Mouse (Mus musculus) erythroblast, embryonic 14.5 days (primary cell): ENCODE results near the gene Swap70. TPM values are rescaled to one million over a fixed set of nuclear protein-coding genes. Genes with fewer than 3 reads are reported as not detected.

Experiments used
- H3K27me3 ChIP-seq: 2 replicates; pipeline ENCODE4 v1.6.1; 2012; ENCODE audit warnings: inconsistent platforms; ENCODE audit not compliant: control insufficient read depth
- H3K36me3 ChIP-seq: 2 replicates; pipeline ENCODE4 v1.6.1; 2012; ENCODE audit warnings: mild to moderate bottlenecking, inconsistent platforms; ENCODE audit not compliant: control insufficient read depth
- H3K4me1 ChIP-seq: 2 replicates; pipeline ENCODE4 v1.6.1; 2012; ENCODE audit warnings: inconsistent platforms; ENCODE audit not compliant: control insufficient read depth
- H3K4me3 ChIP-seq: replicated peaks from 2 replicates; pipeline ENCODE3; 2012; ENCODE audit warnings: moderate library complexity, mild to moderate bottlenecking, inconsistent platforms
- H3K9me3 ChIP-seq: 2 replicates; pipeline ENCODE4 v1.6.1; 2012; ENCODE audit warnings: low read length, inconsistent platforms, mixed read lengths; ENCODE audit not compliant: control insufficient read depth
- GATA1 ChIP-seq: IDR thresholded peaks from 2 replicates; pipeline ENCODE4 v1.6.1; 2012; ENCODE audit warnings: low read length, inconsistent platforms, mixed read lengths
- TAL1 ChIP-seq: IDR thresholded peaks from 3 replicates; pipeline ENCODE4 v1.6.1; 2012; ENCODE audit warnings: low read length, inconsistent platforms, mixed read lengths
- polyA plus RNA-seq: library from polyadenylated mRNA; stranded (reverse); fragments of >175 nt; gene quantifications from 2 replicates; pipeline ENCODE4 v1.2.3, GENCODE M21; 2012

The Swap70 gene
- polyA plus RNA-seq, 1 experiment = 0.33 TPM

GRCm38 (mm10) chr7:110317412-110317811 lies 95.9 kb downstream of the Swap70 start:
- H3K4me3 ChIP-seq = no peak overlapping the region
- H3K9me3 ChIP-seq = no peaks in the 10 kb centered on the region; the same call in 1 of the 2 replicates
- TF ChIP-seq TAL1 (no peak), GATA1 (no peak)
- no peaks in the 10 kb centered on the region for H3K27me3 ChIP-seq
- H3K4me1 ChIP-seq = no peaks in the 10 kb centered on the region
- peaks cover 2% of the 10 kb centered on the region; the same call in 1 of the 2 replicates for H3K36me3 ChIP-seq

- no peak overlapping the region for H3K4me3 ChIP-seq
- no peak for TF ChIP-seq GATA1
- no peak for TF ChIP-seq TAL1
- H3K27me3 ChIP-seq = no peaks in the 10 kb centered on the region
- peaks cover 2% of the 10 kb centered on the region; the same call in 1 of the 2 replicates for H3K36me3 ChIP-seq
- no peaks in the 10 kb centered on the region for H3K4me1 ChIP-seq
- H3K9me3 ChIP-seq = no peaks in the 10 kb centered on the region; the same call in 1 of the 2 replicates
These were observed 97.5 kb downstream of the Swap70 start for GRCm38 (mm10) chr7:110318971-110319519.

- Histone ChIP-seq H3K9me3 (no peaks in the 10 kb centered on the region; the same call in 1 of the 2 replicates), H3K4me1 (no peaks in the 10 kb centered on the region), H3K36me3 (no peaks in the 10 kb centered on the region; the same call in 1 of the 2 replicates), H3K27me3 (no peaks in the 10 kb centered on the region), H3K4me3 (no peak overlapping the region)
- TF ChIP-seq TAL1 = no peak
- TF ChIP-seq GATA1 = no peak
These were observed 99.6 kb downstream of the Swap70 start for GRCm38 (mm10) chr7:110321106-110321505.

- Histone ChIP-seq H3K36me3 (no peaks in the 10 kb centered on the region; the same call in 1 of the 2 replicates), H3K27me3 (no peaks in the 10 kb centered on the region), H3K9me3 (no peaks in the 10 kb centered on the region), H3K4me1 (no peaks in the 10 kb centered on the region), H3K4me3 (no peak overlapping the region)
- no peak for TF ChIP-seq TAL1
- TF ChIP-seq GATA1 = no peak
These were observed 103.3 kb downstream of the Swap70 start for GRCm38 (mm10) chr7:110324852-110325251.

- Histone ChIP-seq H3K4me1 (no peaks in the 10 kb centered on the region), H3K4me3 (no peak overlapping the region), H3K9me3 (no peaks in the 10 kb centered on the region), H3K36me3 (no peaks in the 10 kb centered on the region; the same call in 1 of the 2 replicates), H3K27me3 (no peaks in the 10 kb centered on the region)
- TF ChIP-seq TAL1 (no peak), GATA1 (no peak)
These were observed 104.0 kb downstream of the Swap70 start for GRCm38 (mm10) chr7:110325381-110326110.

Other genes starting within 250 kb of the Swap70 start
- gene Tmem41b, start 234.8 kb upstream of the Swap70 start, polyA plus RNA-seq = 1.0 and 1.3 TPM in 2 replicates
- 0.84 and 1.4 TPM in 2 replicates for gene Ipo7, start 203.4 kb upstream of the Swap70 start, polyA plus RNA-seq
- gene Zfp143, start 160.5 kb upstream of the Swap70 start, polyA plus RNA-seq = 0.13 and 0.33 TPM in 2 replicates
- gene Wee1, start 99.7 kb upstream of the Swap70 start, polyA plus RNA-seq = 0.69 and 1.1 TPM in 2 replicates